Mouse (Mus musculus): ENCODE data around the gene C1ra. TPM values are rescaled to one million over a fixed set of nuclear protein-coding genes. Genes with fewer than 3 reads are reported as not detected.
A peak's percentile ranks its signal among the peaks of the same experiment; 100 is the strongest.

The C1ra gene
- polyA plus RNA-seq, 1 experiment from 2014 or later: 24.7 TPM

- 57% methylated on average over 7 of the region's 7 CpGs for WGBS
- H3K9ac ChIP-seq (replicated peaks; ENCODE audit: low read depth): no peak overlapping the region
Observed at GRCm38 (mm10) chr6:124484851-124485250, 27.4 kb upstream of the C1ra start.

DNA sequence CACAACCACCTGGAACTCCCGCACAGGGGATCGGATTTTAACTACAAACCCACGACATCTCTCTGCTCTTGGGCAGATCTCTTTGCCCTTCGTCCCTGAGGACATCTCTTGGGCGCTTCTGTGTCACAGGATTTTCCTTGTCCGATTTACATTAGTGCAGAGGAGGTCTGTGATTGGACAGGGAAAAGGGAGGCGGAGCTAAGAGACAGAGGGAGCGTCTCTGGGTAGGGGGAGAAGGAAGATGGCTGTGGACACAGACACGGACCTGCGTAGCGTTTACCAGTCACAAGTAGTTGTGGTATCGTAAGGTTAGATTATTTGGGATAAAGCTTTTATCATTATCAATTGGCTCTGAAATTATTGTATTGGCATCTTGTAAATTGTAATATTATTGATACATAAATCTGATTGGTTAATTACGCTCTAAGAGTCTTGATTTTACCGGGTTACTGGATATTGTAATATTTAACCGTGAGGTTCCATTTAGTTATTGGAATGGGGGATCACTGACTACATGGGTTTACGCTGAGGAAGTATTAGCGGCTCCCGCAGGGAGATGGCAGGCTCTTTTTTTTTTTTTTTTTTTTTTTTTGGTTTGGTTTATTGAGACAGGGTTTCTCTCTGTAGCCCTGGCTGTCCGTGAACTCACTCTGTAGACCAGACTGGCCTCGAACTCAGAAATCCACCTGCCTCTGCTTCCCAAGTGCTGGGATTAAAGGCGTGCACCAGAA is 26.6 kb upstream of the C1ra start:
- Histone ChIP-seq H3K4me3 (ENCODE audit: low read depth, low read length) (no peak overlapping the region), H3K36me3 (ENCODE audit: insufficient read depth, low read length) (no peaks in the 10 kb centered on the region), H3K4me1 (ENCODE audit: insufficient read depth, low read depth, low read length) (no peaks in the 10 kb centered on the region), H3K27ac (ENCODE audit: low read length) (no peak overlapping the region), H3K4me2 (replicated peaks; ENCODE audit: low read depth, low read length) (no peak overlapping the region), H3K9me3 (ENCODE audit: low read length) (no peaks in the 10 kb centered on the region), H3K27me3 (replicated peaks; ENCODE audit: insufficient read depth, low read length) (no peaks in the 10 kb centered on the region), H3K9ac (replicated peaks; ENCODE audit: low read depth) (no peak overlapping the region)
- TF ChIP-seq CTCF (IDR thresholded peaks at IDR 0.05) (no peak), EP300 (IDR thresholded peaks at IDR 0.05) (no peak)
- no peak; the same call in 1 of the 2 replicates for ATAC-seq
- DNase-seq (ENCODE audit: low spot score): no peak
- WGBS: 31% methylated on average over 21 of the region's 21 CpGs

More at GRCm38 (mm10) chr6:124484851-124485250, 27.4 kb upstream of the C1ra start:
- no peak for TF ChIP-seq EP300 (IDR thresholded peaks at IDR 0.05)
- TF ChIP-seq CTCF (IDR thresholded peaks at IDR 0.05): no peak
- Histone ChIP-seq H3K4me2 (replicated peaks; ENCODE audit: low read depth, low read length) (no peak overlapping the region), H3K4me1 (ENCODE audit: insufficient read depth, low read depth, low read length) (no peaks in the 10 kb centered on the region), H3K27ac (ENCODE audit: low read length) (no peak overlapping the region), H3K9me3 (ENCODE audit: low read length) (no peaks in the 10 kb centered on the region), H3K27me3 (replicated peaks; ENCODE audit: insufficient read depth, low read length) (no peaks in the 10 kb centered on the region), H3K4me3 (ENCODE audit: low read depth, low read length) (no peak overlapping the region), H3K36me3 (ENCODE audit: insufficient read depth, low read length) (no peaks in the 10 kb centered on the region)
- peak; percentile 33 for DNase-seq (ENCODE audit: low spot score)
- ATAC-seq: no peak

DNA sequence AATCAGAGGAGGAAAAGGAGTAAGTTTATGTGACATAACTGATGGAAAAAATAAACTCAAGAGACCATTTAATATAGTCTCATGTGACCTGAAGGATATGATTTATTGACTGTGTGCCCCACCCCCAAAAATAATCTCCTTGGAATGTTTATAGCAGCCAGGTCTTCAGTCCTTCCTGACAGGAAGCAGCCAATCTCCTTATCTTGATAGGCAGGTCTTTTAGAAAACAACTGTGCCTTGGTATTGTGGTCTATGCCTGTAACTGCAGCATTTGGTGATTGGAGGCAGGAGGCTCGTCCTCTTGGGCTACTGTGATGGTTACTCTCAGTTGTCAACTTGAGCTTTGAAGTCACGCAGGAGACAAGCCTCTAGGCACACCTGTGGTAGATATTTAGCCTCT is 24.7 kb upstream of the C1ra start:
- DNase-seq (ENCODE audit: low spot score) (no peak), ATAC-seq (no peak)
- TF ChIP-seq EP300 (IDR thresholded peaks at IDR 0.05) (no peak), CTCF (IDR thresholded peaks at IDR 0.05) (no peak)
- no peak overlapping the region for H3K4me2 ChIP-seq (replicated peaks; ENCODE audit: low read depth, low read length)
- no peaks in the 10 kb centered on the region for H3K9me3 ChIP-seq (ENCODE audit: low read length)
- no peaks in the 10 kb centered on the region for H3K4me1 ChIP-seq (ENCODE audit: insufficient read depth, low read depth, low read length)
- no peak overlapping the region for H3K27ac ChIP-seq (ENCODE audit: low read length)
- no peak overlapping the region for H3K4me3 ChIP-seq (ENCODE audit: low read depth, low read length)
- no peaks in the 10 kb centered on the region for H3K27me3 ChIP-seq (replicated peaks; ENCODE audit: insufficient read depth, low read length)
- no peaks in the 10 kb centered on the region for H3K36me3 ChIP-seq (ENCODE audit: insufficient read depth, low read length)
- WGBS: 29% methylated on average over 2 of the region's 2 CpGs
- H3K9ac ChIP-seq (replicated peaks; ENCODE audit: low read depth): no peak overlapping the region

DNA sequence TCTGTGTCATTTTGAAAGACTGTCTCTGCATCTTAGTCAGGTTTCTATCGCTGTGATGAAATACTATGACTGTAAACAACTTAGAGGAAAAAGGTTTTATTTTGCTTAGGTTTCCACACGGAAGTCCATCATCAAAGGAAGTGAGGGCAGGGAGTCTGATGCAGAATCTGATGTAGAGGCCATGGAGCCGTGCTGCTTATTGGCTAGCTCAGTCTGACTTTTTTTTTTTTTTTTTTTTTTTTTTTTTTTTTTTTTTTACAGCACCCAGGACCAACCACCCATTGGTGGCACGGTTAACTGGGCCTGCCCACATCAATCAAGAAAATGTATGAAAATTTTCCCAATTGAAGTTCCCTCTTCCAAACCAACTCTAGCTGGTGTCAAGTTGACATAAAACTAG is 23.3 kb upstream of the C1ra start:
- WGBS: 72% methylated on average over 4 of the region's 4 CpGs
- Histone ChIP-seq H3K27ac (ENCODE audit: low read length) (no peak overlapping the region), H3K36me3 (ENCODE audit: insufficient read depth, low read length) (no peaks in the 10 kb centered on the region), H3K4me3 (ENCODE audit: low read depth, low read length) (no peak overlapping the region), H3K4me1 (ENCODE audit: insufficient read depth, low read depth, low read length) (no peaks in the 10 kb centered on the region), H3K9ac (replicated peaks; ENCODE audit: low read depth) (no peak overlapping the region), H3K9me3 (ENCODE audit: low read length) (no peaks in the 10 kb centered on the region), H3K27me3 (replicated peaks; ENCODE audit: insufficient read depth, low read length) (no peaks in the 10 kb centered on the region), H3K4me2 (replicated peaks; ENCODE audit: low read depth, low read length) (no peak overlapping the region)
- DNase-seq (ENCODE audit: low spot score) (no peak), ATAC-seq (no peak)
- TF ChIP-seq EP300 (IDR thresholded peaks at IDR 0.05) (no peak), CTCF (IDR thresholded peaks at IDR 0.05) (no peak)

GRCm38 (mm10) chr6:124491427-124491826 is 20.8 kb upstream of the C1ra start:
- Histone ChIP-seq H3K4me3 (ENCODE audit: low read depth, low read length) (no peak overlapping the region), H3K9me3 (ENCODE audit: low read length) (no peaks in the 10 kb centered on the region), H3K9ac (replicated peaks; ENCODE audit: low read depth) (no peak overlapping the region), H3K4me1 (ENCODE audit: insufficient read depth, low read depth, low read length) (no peaks in the 10 kb centered on the region), H3K27me3 (replicated peaks; ENCODE audit: insufficient read depth, low read length) (no peaks in the 10 kb centered on the region), H3K36me3 (ENCODE audit: insufficient read depth, low read length) (no peaks in the 10 kb centered on the region), H3K27ac (ENCODE audit: low read length) (no peak overlapping the region), H3K4me2 (replicated peaks; ENCODE audit: low read depth, low read length) (no peak overlapping the region)
- ATAC-seq: no peak
- 69% methylated on average over 6 of the region's 6 CpGs for WGBS
- TF ChIP-seq CTCF (IDR thresholded peaks at IDR 0.05) (no peak), EP300 (IDR thresholded peaks at IDR 0.05) (no peak)
- no peak for DNase-seq (ENCODE audit: low spot score)

DNA sequence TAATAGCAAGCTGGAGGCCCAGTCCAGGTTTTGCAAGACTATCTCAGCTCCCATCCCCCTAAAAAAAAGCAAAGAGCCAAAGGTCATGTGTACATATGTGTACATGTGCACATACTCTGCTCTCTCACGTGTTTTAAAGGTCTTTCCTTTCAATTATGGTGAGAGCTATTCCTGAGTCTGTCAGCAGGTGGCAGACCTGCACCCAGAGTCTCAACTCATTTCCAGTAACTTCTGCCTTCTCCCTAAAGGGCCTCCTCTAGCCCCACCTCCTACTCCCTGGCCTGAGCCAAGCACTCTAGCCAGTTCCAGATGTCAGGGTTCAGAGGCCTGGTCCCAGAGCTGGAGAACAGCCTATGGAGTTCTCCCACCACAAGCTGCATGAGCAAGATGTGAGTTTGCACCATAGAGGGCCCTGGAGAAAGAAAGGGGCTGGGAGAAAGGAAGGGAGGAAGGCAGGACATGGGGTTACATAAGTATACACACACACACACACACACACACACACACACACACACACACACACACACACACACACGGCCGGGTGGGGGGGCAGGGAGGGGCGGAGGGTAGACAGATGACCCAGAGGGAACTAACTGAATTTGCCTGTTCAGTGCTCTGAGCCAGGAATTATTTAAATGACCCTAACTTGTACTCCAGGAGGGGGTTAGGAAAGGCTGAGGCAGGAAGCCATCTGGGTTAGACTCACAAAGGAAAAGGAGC is 19.2 kb upstream of the C1ra start, which contains the start of gene C1rl:
C1rl (plus strand) TSS at position 272 of the 720 bp plus-strand sequence.
- no peak within 1 kb of the TSS for H3K4me3 ChIP-seq (ENCODE audit: low read depth, low read length)
- DNase-seq (ENCODE audit: low spot score) (peak; percentile 94), ATAC-seq (peak; percentile 96)
- H3K36me3 ChIP-seq (ENCODE audit: insufficient read depth, low read length): no peaks in the 10 kb centered on the region
- H3K9ac ChIP-seq (replicated peaks; ENCODE audit: low read depth): no peak within 1 kb of the TSS
- no peaks in the 10 kb centered on the region for H3K4me1 ChIP-seq (ENCODE audit: insufficient read depth, low read depth, low read length)
- H3K9me3 ChIP-seq (ENCODE audit: low read length): no peaks in the 10 kb centered on the region
- 25% methylated on average over 2 of the region's 4 CpGs for WGBS
- H3K27me3 ChIP-seq (replicated peaks; ENCODE audit: insufficient read depth, low read length): no peaks in the 10 kb centered on the region
- H3K27ac ChIP-seq (ENCODE audit: low read length): peak within 1 kb of the TSS; percentile 38
- H3K4me2 ChIP-seq (replicated peaks; ENCODE audit: low read depth, low read length): no peak within 1 kb of the TSS
- TF ChIP-seq CTCF (IDR thresholded peaks at IDR 0.05): peak; percentile 80
- no peak for TF ChIP-seq EP300 (IDR thresholded peaks at IDR 0.05)

All from lung, postnatal 0 days (tissue).